27 mouse cellular contexts compared by ENCODE assay signal in genomic region chr12:80053902-80054654, GRCm38 (mm10). TPM values are rescaled to one million over a fixed set of nuclear protein-coding genes. Genes with fewer than 3 reads are reported as not detected.
DNase-seq lines count a peak whose midpoint lies in the region; ATAC-seq and TF ChIP-seq lines count a peak whose summit lies in the region.
"Had no signal": no experiment of that assay in that cellular context is flagged by ENCODE, and none has a peak within 500 bp of the region (broad histone marks: within the 10 kb centered on the region; RNA-seq: fewer than 3 reads in every experiment).

No protein-coding gene starts in this region.

- no peaks in the 10 kb centered on the region for H3K9me3 ChIP-seq in stomach, postnatal 0 days (ENCODE audit: control insufficient read depth, low read length)
- H3K9me3 ChIP-seq: embryonic facial prominence, embryonic 10.5 days; forebrain, embryonic 15.5 days; heart, embryonic 15.5 days; hindbrain, embryonic 13.5 days; limb, embryonic 13.5 days; liver, embryonic 13.5 days; lung, embryonic 15.5 days; neural tube, embryonic 13.5 days had no signal

- no peaks in the 10 kb centered on the region for H3K4me1 ChIP-seq in testis, adult 2 months (ENCODE audit: control insufficient read depth, insufficient read depth, low read length)
- 0 out of 2 replicates have a peak, but pooled peaks cover 3% of the 10 kb centered on the region for H3K4me1 ChIP-seq in stomach, postnatal 0 days (replicated peaks; ENCODE audit: control insufficient read depth, insufficient read depth)
- H3K4me1 ChIP-seq: embryonic facial prominence, embryonic 10.5 days; forebrain, embryonic 15.5 days; heart, embryonic 15.5 days; hindbrain, embryonic 13.5 days; liver, embryonic 13.5 days; neural tube, embryonic 13.5 days had no signal

- peak; percentile 75 for ATAC-seq in megakaryocyte progenitor cell, adult 5-6 weeks (replicated peaks; ENCODE audit: poor library complexity)
- no peak for ATAC-seq in stomach, postnatal 0 days (ENCODE audit: low FRiP score, low TSS enrichment)
- ATAC-seq: forebrain, embryonic 15.5 days had no signal

- H3K27me3 ChIP-seq in testis, adult 2 months (ENCODE audit: control insufficient read depth, insufficient read depth, low read length), result no peaks in the 10 kb centered on the region
- no peaks in the 10 kb centered on the region for H3K27me3 ChIP-seq in stomach, postnatal 0 days (ENCODE audit: control insufficient read depth, insufficient read depth, low read length)
- H3K27me3 ChIP-seq: forebrain, embryonic 15.5 days; heart, embryonic 15.5 days; hindbrain, embryonic 13.5 days; limb, embryonic 13.5 days; liver, embryonic 13.5 days; lung, embryonic 15.5 days; neural tube, embryonic 13.5 days had no signal

- intact Hi-C loops in gastrocnemius, adult 2 months (cut with DNase I), result no loop called here
- intact Hi-C loops in left cerebral cortex, postnatal 14 days (cut with DNase I), result no loop called here

- no peak overlapping the region for H3K4me3 ChIP-seq in gastrocnemius, adult 2 months
- H3K4me3 ChIP-seq in testis, adult 2 months (ENCODE audit: control insufficient read depth, low read depth, low read length), result no peak overlapping the region
- no peak overlapping the region for H3K4me3 ChIP-seq in stomach, postnatal 0 days (ENCODE audit: low read depth, low read length)
- H3K4me3 ChIP-seq: embryonic facial prominence, embryonic 10.5 days; forebrain, embryonic 15.5 days; heart, embryonic 15.5 days; hindbrain, embryonic 13.5 days; limb, embryonic 13.5 days; liver, embryonic 13.5 days; lung, embryonic 15.5 days; neural tube, embryonic 13.5 days had no signal

- peak overlapping the region; percentile 62 for H3K27ac ChIP-seq in gastrocnemius, adult 2 months
- H3K27ac ChIP-seq in testis, adult 2 months (ENCODE audit: control insufficient read depth, insufficient read depth, low read depth, low read length), result peak overlapping the region; percentile 36; the same call in 1 of the 2 replicates
- H3K27ac ChIP-seq in stomach, postnatal 0 days (replicated peaks), result peak overlapping the region; percentile 67; the same call in 1 of the 2 replicates
- H3K27ac ChIP-seq: embryonic facial prominence, embryonic 10.5 days; forebrain, embryonic 15.5 days; heart, embryonic 15.5 days; hindbrain, embryonic 13.5 days; limb, embryonic 13.5 days; liver, embryonic 13.5 days; lung, embryonic 15.5 days; neural tube, embryonic 13.5 days had no signal

- 73% methylated on average over 9 of the region's 9 CpGs for WGBS in stomach, postnatal 0 days

- no peak for TF ChIP-seq EP300 in stomach, postnatal 0 days (optimal IDR thresholded peaks at IDR 0.05)

- no peak for TF ChIP-seq CTCF in gastrocnemius, adult 2 months (IDR thresholded peaks at IDR 0.05)
- TF ChIP-seq CTCF in testis, adult 2 months (IDR thresholded peaks at IDR 0.05; ENCODE audit: control insufficient read depth, insufficient read depth, insufficient replicate concordance, low read depth, low read length), result no peak
- no peak for TF ChIP-seq CTCF in stomach, postnatal 0 days (IDR thresholded peaks at IDR 0.05; ENCODE audit: low read depth)

- TF ChIP-seq POLR2A in testis, adult 2 months (IDR thresholded peaks at IDR 0.05; ENCODE audit: control insufficient read depth, low read depth, low read length), result no peak

- no peak overlapping the region for H3K9ac ChIP-seq in stomach, postnatal 0 days (ENCODE audit: low read length)
- H3K9ac ChIP-seq: forebrain, embryonic 15.5 days; heart, embryonic 15.5 days; hindbrain, embryonic 13.5 days; limb, embryonic 13.5 days; liver, embryonic 13.5 days; lung, embryonic 15.5 days; neural tube, embryonic 13.5 days had no signal

- H3K4me2 ChIP-seq in stomach, postnatal 0 days (replicated peaks; ENCODE audit: low read depth), result no peak overlapping the region
- H3K4me2 ChIP-seq: forebrain, embryonic 15.5 days; heart, embryonic 15.5 days; hindbrain, embryonic 13.5 days; limb, embryonic 13.5 days; liver, embryonic 13.5 days; lung, embryonic 15.5 days; neural tube, embryonic 13.5 days had no signal

- no peak for DNase-seq in gastrocnemius, adult 2 months
- no peak for DNase-seq in gastrocnemius, adult 18-20 months (ENCODE audit: low spot score)
- no peak for DNase-seq in testis, postnatal 10 days (ENCODE audit: low spot score)
- no peak for DNase-seq in stomach, postnatal 0 days (ENCODE audit: low spot score)
- DNase-seq in left cerebral cortex, postnatal 14 days (ENCODE audit: low spot score in 2 of 2), result no peak
- DNase-seq in spleen, postnatal 14 days (ENCODE audit: low spot score in 2 of 2), result no peak
- DNase-seq: adrenal gland, postnatal 10 days; cerebellum, adult 9-10 months; gastrocnemius, postnatal 25 days; heart, postnatal 36 days; kidney, adult 8-10 months; kidney, postnatal 14 days; layer of hippocampus, postnatal 36 days; liver, embryonic 13.5 days; midbrain, embryonic 14.5 days; right cerebral cortex, adult 18-20 months; right cerebral cortex, postnatal 4 days; thymus, postnatal 36 days had no signal

- H3K36me3 ChIP-seq in testis, adult 2 months (ENCODE audit: control insufficient read depth, insufficient read depth, low read length), result no peaks in the 10 kb centered on the region
- no peaks in the 10 kb centered on the region for H3K36me3 ChIP-seq in stomach, postnatal 0 days (ENCODE audit: control insufficient read depth, insufficient read depth, low read length)
- H3K36me3 ChIP-seq: embryonic facial prominence, embryonic 10.5 days; forebrain, embryonic 15.5 days; heart, embryonic 15.5 days; hindbrain, embryonic 13.5 days; limb, embryonic 13.5 days; liver, embryonic 13.5 days; lung, embryonic 15.5 days; neural tube, embryonic 13.5 days had no signal

RNA-seq across cellular contexts. Expression of gene Zfp36l1, which starts 58.7 kb away (rescaled TPM):
- 10 to 100 TPM; 25.7 to 46.6 TPM for total RNA-seq in gastrocnemius, adult 2 months (2021)
- 10 to 100 TPM; 20.1 to 34.4 TPM for total RNA-seq in gastrocnemius, adult 18-20 months (2021)
- 28.4 and 33.0 TPM in 2 replicates for polyA plus RNA-seq in testis, adult 2 months (2012; rRNA removed)
- total RNA-seq in megakaryocyte progenitor cell, adult 5-6 weeks (2015), result 8.8 and 14.1 TPM in 2 replicates
- total RNA-seq in megakaryocyte progenitor cell, adult 5-6 weeks (2017), result 1.8 and 2.6 TPM in 2 replicates
- polyA plus RNA-seq in stomach, postnatal 0 days (2015; fragmentation: Nextera tagmentation; extraction: Ambion mirVana), result 90.8 and 98.5 TPM in 2 replicates
- 10 to 100 TPM; 36.3 to 39.5 TPM for total RNA-seq in left cerebral cortex, postnatal 14 days (2021)
